Mouse (Mus musculus) neural tube, embryonic 13.5 days (tissue): ENCODE results near the gene Tgtp2. TPM values are rescaled to one million over a fixed set of nuclear protein-coding genes. Genes with fewer than 3 reads are reported as not detected.

Experiments used
- ATAC-seq: fragments of 200-750 bp; cut with Nextera tagmentation; 2 replicates; pipeline ENCODE4 v1.8.0; 2017; ENCODE audit warnings: low read depth, mild to moderate bottlenecking, moderate TSS enrichment, moderate library complexity
- H3K27ac ChIP-seq: fragments of 300-500 bp; sonication (generic); replicated peaks from 2 replicates; pipeline ENCODE4 v1.5.1; 2015; ENCODE audit warnings: moderate library complexity, mild to moderate bottlenecking, inconsistent platforms
- H3K27me3 ChIP-seq: fragments of 300-500 bp; sonication (generic); 2 replicates; pipeline ENCODE4 v1.6.1; 2015; ENCODE audit warnings: mild to moderate bottlenecking, inconsistent platforms
- H3K36me3 ChIP-seq: fragments of 300-500 bp; sonication (generic); 2 replicates; pipeline ENCODE4 v1.6.1; 2015; ENCODE audit warnings: mild to moderate bottlenecking, inconsistent platforms
- H3K4me1 ChIP-seq: fragments of 300-500 bp; sonication (generic); replicated peaks from 2 replicates; pipeline ENCODE4 v1.6.1; 2015; ENCODE audit warnings: inconsistent platforms
- H3K4me2 ChIP-seq: fragments of 300-500 bp; sonication (generic); 2 replicates; pipeline ENCODE4 v1.6.1; 2015; ENCODE audit warnings: inconsistent platforms, mild to moderate bottlenecking, moderate library complexity
- H3K4me3 ChIP-seq: fragments of 300-500 bp; sonication (generic); 2 replicates; pipeline ENCODE4 v1.5.1; 2015; ENCODE audit warnings: mild to moderate bottlenecking, inconsistent platforms
- H3K9ac ChIP-seq: fragments of 300-500 bp; sonication (generic); 2 replicates; pipeline ENCODE4 v1.6.1; 2015; ENCODE audit warnings: moderate library complexity, mild to moderate bottlenecking, inconsistent platforms
- H3K9me3 ChIP-seq: fragments of 300-500 bp; sonication (generic); 2 replicates; pipeline ENCODE4 v1.6.1; 2016; ENCODE audit warnings: inconsistent platforms
- WGBS: fragments of 180-500 bp; shearing (Covaris S2); methylation state at CpG from one replicate; pipeline ENCODE4 v1.1.7; 2015; 5-methylcytosine and 5-hydroxymethylcytosine counted together
- polyA plus RNA-seq: library from polyadenylated mRNA; unstranded; fragments of >200 nt; fragmentation: Nextera tagmentation; extraction: Ambion mirVana; gene quantifications from 2 replicates; pipeline ENCODE4 v1.2.1, GENCODE M21; 2015

Gene Tgtp2
- polyA plus RNA-seq, 1 experiment from 2014 or later = 0.27 TPM

DNA sequence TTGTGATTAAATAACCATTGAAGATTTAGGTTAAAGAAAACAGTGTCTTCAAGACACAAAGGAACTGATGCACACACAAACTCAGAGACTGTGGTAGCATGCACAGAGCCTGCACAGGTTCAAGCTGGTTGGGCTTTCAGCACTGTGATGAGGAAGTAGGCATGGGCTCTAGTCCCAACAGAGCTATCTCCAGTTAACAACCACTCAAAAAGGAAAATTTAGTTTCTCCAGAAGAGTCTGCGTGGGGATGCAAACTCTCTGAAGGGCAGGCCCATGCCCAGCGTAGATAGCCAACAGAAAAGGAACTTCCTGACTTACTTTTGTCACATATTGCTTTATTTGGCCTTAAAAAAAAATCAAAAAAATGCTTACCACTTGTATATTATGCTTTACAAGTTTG is 28.8 kb upstream of the Tgtp2 start:
- Histone ChIP-seq H3K9me3 (no peaks in the 10 kb centered on the region), H3K27me3 (no peaks in the 10 kb centered on the region), H3K4me1 (no peaks in the 10 kb centered on the region), H3K27ac (no peak overlapping the region), H3K4me3 (no peak overlapping the region), H3K4me2 (no peak overlapping the region), H3K9ac (no peak overlapping the region), H3K36me3 (no peaks in the 10 kb centered on the region)
- 92% methylated on average over 2 of the region's 2 CpGs for WGBS
- no peak for ATAC-seq

DNA sequence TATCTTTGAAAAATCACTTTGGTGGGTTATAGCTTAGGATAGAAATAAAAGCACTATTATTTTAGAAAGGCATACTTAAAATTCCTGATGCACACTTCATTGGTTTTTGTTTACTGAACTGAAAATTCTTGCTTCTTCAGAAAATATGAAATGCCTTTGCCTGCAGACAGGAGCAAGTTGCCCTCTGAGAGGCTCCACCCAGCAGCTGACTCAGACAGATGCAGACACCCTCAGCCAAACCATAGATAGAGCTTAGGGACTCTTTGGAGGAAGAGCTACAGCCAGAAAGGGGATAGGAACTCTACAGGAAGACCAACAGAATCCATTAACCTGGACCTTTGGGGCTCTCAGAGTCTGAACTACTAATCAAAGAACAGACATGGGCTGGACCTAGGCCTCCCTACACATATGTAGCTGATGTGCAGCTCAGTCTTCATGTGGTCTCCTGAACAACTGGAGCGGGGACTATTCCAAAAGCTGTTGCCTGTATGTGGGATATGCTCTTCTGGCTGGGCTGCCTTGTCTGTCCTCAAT is 28.1 kb upstream of the Tgtp2 start:
- no peak for ATAC-seq
- WGBS = 93% methylated on average over 1 of the region's 1 CpGs

DNA sequence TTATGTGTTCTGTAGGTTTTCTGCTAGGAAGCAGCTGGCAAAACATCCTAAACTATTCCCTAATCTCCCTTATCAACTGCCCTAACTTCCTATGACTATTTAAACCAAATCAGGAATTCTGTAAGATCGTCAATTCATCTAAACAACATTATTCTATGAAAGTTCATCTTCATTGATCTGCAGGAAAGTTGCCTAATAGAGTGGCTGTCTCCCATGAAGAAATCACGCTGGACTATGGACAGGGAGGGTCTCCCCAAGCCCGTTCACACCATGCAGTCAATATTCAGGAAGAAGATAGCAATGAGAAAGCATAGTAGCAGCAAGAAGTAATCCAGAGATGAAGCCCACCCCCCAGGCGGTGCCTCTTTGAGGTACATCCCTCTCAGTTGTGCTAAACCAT is 27.2 kb upstream of the Tgtp2 start:
- 84% methylated on average over 4 of the region's 4 CpGs for WGBS
- no peak overlapping the region for H3K27ac ChIP-seq
- H3K4me3 ChIP-seq = no peak overlapping the region
- no peak for ATAC-seq
- no peak overlapping the region for H3K9ac ChIP-seq
- H3K4me2 ChIP-seq = no peak overlapping the region
- H3K9me3 ChIP-seq = no peaks in the 10 kb centered on the region
- no peaks in the 10 kb centered on the region for H3K27me3 ChIP-seq
- no peaks in the 10 kb centered on the region for H3K36me3 ChIP-seq
- no peaks in the 10 kb centered on the region for H3K4me1 ChIP-seq

More for the DNA sequence above, 28.1 kb upstream of the Tgtp2 start:
- Histone ChIP-seq H3K9ac (no peak overlapping the region), H3K36me3 (no peaks in the 10 kb centered on the region), H3K9me3 (no peaks in the 10 kb centered on the region), H3K27ac (no peak overlapping the region), H3K4me1 (no peaks in the 10 kb centered on the region), H3K4me3 (no peak overlapping the region), H3K27me3 (no peaks in the 10 kb centered on the region), H3K4me2 (no peak overlapping the region)

DNA sequence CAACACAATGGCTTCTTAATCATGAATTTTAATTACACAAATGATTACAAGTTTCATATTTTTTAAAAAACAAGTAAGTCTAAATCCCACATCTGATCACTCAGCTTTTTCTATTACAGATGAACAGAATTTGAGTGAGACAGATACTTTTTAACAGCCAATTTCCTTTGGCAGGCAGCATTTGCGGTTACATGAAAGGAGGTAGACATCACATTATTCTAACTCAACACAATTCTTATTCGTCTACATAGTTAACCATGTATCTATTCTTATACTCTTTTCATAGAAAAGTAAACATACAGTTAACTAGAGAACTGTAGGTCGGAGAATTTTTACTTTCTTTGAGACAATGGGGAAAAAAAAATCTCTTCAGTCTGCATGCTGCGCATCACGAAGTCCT is 26.5 kb upstream of the Tgtp2 start:
- H3K4me3 ChIP-seq = no peak overlapping the region
- H3K4me1 ChIP-seq = no peaks in the 10 kb centered on the region
- no peak overlapping the region for H3K9ac ChIP-seq
- no peak overlapping the region for H3K27ac ChIP-seq
- H3K27me3 ChIP-seq = no peaks in the 10 kb centered on the region
- 90% methylated on average over 5 of the region's 5 CpGs for WGBS
- H3K36me3 ChIP-seq = no peaks in the 10 kb centered on the region
- no peak for ATAC-seq
- no peaks in the 10 kb centered on the region for H3K9me3 ChIP-seq
- H3K4me2 ChIP-seq = no peak overlapping the region

DNA sequence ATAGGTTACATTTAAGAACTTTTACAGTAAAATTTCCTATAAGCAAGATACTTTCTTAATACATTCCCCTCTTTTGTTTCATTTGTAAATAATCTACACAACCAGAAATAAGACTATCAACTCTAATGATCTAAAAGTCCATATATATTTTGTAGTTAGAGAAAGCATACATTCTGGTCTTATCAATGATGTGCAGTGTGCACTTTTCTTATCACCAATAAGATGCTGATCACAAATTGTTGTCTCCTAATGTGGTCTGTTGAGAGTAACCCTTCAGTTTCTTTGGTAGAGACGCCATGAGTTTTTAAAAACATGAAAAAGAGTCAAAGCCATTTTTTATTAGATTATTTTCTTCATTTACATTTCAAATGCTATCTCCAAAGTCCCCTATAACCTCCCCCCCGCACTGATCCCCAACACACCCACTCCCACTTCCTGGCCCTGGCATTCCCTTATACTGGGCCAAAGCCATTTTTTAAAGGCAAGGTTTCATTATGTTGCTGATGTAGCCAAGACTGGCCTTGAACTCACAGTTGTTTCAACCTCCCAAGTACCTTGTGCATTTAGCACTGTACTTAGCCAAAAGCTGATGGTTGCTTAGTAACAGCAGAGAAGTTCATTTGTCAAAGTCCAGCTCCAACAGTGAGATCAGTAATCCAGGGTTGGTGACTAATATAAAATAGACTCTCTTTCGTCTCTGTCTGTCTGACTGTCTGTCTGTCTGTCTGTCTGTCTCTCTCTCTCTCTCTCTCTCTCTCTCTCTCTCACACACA is 25.9 kb upstream of the Tgtp2 start:
- Histone ChIP-seq H3K27ac (no peak overlapping the region), H3K9me3 (no peaks in the 10 kb centered on the region), H3K4me2 (no peak overlapping the region), H3K4me3 (no peak overlapping the region), H3K27me3 (no peaks in the 10 kb centered on the region), H3K9ac (no peak overlapping the region), H3K4me1 (no peaks in the 10 kb centered on the region), H3K36me3 (no peaks in the 10 kb centered on the region)
- WGBS = 90% methylated on average over 3 of the region's 3 CpGs
- ATAC-seq = no peak

DNA sequence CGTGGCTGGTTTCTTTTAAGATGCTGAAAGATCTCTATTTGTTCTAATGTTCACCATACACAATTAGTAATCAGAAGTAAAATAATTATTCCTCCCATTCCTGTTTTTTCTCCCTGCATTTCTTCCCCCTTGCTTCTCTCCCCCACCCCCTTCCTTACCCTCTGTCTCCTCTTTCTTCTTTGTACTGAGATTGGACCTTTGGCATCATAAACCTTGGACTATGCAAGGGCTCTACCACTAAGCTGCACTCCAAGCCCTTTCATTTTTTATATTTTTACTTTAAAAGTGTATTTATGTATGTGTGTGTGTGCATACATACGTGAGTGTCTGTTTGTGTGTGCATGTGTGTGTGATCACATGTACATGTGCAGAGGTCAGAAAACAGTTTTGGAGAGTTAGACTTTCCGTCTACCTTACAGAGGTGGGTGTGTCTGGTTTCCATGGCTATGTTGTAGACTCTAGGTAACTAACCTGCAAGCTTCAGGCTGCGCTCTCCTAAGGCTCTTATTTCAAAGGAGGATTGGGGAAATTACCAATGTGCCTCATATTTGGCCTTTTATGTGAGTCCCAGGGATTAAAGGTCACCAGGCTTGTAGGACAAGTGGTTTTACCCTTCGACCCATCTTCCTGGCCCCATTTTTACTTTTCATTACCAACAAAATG is 25.1 kb upstream of the Tgtp2 start:
- no peaks in the 10 kb centered on the region for H3K9me3 ChIP-seq
- no peaks in the 10 kb centered on the region for H3K27me3 ChIP-seq
- no peaks in the 10 kb centered on the region for H3K4me1 ChIP-seq
- 94% methylated on average over 5 of the region's 5 CpGs for WGBS
- no peak overlapping the region for H3K9ac ChIP-seq
- H3K27ac ChIP-seq = no peak overlapping the region
- no peak overlapping the region for H3K4me3 ChIP-seq
- H3K4me2 ChIP-seq = no peak overlapping the region
- no peaks in the 10 kb centered on the region for H3K36me3 ChIP-seq
- ATAC-seq = no peak

DNA sequence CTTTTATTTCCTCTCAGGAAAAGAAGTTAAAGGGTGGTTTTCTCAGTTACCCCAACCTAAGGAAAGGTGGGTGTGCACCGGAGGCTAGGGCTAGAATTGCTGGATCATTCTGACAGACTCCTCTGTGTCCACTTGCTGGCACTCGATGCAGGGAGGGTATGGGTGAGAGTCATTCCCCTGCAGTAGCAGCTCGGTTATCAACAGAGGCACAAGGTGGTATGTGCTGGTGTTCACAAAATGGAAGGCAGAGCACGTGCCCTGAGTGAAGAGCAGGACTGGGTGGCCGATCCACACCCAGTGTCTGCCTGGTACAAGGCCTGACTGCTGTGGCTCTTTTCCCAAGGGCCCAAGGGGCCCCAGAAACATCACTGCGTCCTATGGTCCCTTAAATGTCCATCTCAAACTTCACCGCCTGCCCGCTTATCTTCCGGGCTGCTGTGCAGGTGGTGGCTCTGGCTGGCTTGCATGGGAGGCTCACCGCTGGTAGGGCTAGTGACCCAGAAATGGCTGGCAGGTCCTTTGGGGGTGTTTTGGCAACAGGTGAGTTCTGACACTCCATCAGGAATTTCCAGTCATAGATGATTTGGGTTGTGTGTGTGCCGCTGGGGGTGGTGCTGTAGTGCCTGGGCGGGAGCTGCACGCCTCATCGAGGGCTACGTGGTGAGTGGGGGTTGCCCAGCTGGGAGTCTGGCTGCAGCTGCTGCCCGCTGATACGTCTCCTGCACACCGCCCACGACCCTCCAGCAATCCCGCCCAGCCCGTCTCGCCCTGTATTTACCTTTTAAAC is 24.0 kb upstream of the Tgtp2 start:
- H3K9ac ChIP-seq = no peak overlapping the region
- WGBS = 47% methylated on average over 22 of the region's 22 CpGs
- H3K4me3 ChIP-seq = no peak overlapping the region
- no peaks in the 10 kb centered on the region for H3K9me3 ChIP-seq
- no peak overlapping the region for H3K27ac ChIP-seq
- no peak for ATAC-seq
- no peaks in the 10 kb centered on the region for H3K4me1 ChIP-seq
- no peaks in the 10 kb centered on the region for H3K27me3 ChIP-seq
- 0 out of 2 replicates have a peak overlapping the region, but pooled peaks have one; percentile 9 for H3K4me2 ChIP-seq
- no peaks in the 10 kb centered on the region for H3K36me3 ChIP-seq

DNA sequence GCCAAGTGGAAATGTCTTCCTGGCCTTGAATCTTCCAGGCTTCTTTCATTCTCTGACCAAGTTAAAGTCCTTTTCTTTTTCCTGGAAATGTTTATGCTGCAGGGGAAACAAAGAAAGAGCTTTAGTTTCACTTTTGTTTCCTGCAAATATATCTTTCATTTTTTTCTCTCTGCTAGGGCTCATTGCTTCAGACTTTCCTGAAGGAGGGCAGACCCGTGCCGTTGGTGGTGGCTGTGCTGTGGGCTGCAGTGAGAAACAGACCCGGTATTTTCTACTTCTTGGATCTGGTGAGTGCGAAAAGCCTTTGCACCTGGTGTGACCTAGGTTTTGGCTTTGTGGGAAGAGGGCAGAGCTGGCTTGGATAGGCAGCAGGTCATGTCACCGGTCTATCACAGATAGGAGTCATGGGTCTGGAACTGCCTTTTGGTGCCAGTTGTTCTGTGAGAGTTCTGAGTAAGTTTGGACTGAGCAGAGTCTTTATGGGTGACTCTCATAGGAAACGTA is 22.9 kb upstream of the Tgtp2 start:
- Histone ChIP-seq H3K27ac (no peak overlapping the region), H3K4me3 (no peak overlapping the region), H3K4me1 (no peaks in the 10 kb centered on the region), H3K9me3 (no peaks in the 10 kb centered on the region), H3K36me3 (no peaks in the 10 kb centered on the region), H3K4me2 (no peak overlapping the region), H3K27me3 (no peaks in the 10 kb centered on the region), H3K9ac (no peak overlapping the region)
- 84% methylated on average over 6 of the region's 6 CpGs for WGBS
- no peak for ATAC-seq

DNA sequence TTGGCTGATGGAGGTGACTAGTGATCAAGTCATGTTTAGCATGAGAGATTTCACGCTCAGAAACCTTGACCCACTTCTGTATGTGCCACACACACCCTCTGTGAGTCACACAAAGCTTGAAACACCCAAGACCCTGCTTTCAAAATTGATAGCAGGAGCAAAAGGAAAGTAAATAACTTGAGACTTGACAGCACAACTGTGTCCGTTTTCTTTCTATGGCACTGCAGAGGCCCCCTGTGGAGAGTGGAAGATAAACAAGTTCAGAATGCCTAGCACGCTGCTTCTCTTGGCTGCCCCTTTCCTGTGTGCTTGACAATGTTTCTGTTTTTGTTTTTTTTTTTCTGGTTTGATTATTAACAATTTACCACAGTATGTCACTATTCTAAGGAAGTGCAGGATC is 20.9 kb upstream of the Tgtp2 start:
- H3K27ac ChIP-seq = no peak overlapping the region
- no peaks in the 10 kb centered on the region for H3K36me3 ChIP-seq
- H3K4me1 ChIP-seq = no peaks in the 10 kb centered on the region
- no peak overlapping the region for H3K9ac ChIP-seq
- 36% methylated on average over 3 of the region's 3 CpGs for WGBS
- H3K27me3 ChIP-seq = no peaks in the 10 kb centered on the region
- no peak overlapping the region for H3K4me2 ChIP-seq
- no peaks in the 10 kb centered on the region for H3K9me3 ChIP-seq
- ATAC-seq = no peak
- no peak overlapping the region for H3K4me3 ChIP-seq

DNA sequence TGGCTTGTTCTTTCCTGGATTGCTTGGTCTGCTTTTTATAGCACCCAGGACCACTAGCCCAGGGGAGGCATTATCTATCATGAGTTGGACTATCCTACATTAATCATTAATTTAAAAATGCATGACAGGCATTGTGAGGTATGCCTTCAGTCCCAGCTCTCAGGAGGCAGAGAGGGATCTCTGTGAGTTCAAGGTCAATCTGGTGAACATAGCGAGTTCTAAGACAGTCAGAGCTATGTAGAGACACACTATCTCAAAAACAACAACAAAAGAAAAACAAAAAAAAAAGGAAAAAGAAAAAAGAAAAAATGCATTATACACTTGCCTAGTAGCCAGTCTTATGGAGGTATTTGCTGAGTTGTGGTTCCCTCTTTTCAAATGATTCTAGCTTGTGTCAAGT is 20.4 kb upstream of the Tgtp2 start:
- Histone ChIP-seq H3K4me1 (no peaks in the 10 kb centered on the region), H3K27me3 (no peaks in the 10 kb centered on the region), H3K27ac (no peak overlapping the region), H3K4me3 (no peak overlapping the region), H3K9me3 (no peaks in the 10 kb centered on the region), H3K9ac (no peak overlapping the region), H3K4me2 (no peak overlapping the region), H3K36me3 (no peaks in the 10 kb centered on the region)
- ATAC-seq = no peak
- 84% methylated on average over 1 of the region's 1 CpGs for WGBS

DNA sequence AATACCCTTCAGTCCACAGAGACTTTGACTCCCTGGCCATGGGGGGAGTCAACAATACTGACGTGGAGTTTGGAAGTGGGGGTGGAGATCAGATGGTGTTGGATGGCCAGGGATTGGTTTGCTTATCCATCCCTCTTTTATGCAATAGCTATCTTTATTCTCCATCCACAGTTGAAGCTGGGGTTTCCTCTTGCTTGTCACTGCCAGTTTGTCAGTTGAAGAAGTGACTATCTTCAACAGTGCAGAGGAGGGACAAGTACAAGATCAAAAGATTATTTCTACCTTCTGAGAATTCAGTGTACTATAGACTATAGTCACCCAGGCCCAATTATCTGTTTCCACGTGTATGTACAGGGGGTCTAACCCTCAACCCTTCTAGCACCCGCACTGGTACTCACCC is 19.8 kb upstream of the Tgtp2 start:
- ATAC-seq = no peak
- WGBS = 88% methylated on average over 3 of the region's 3 CpGs
- no peaks in the 10 kb centered on the region for H3K9me3 ChIP-seq
- H3K9ac ChIP-seq = no peak overlapping the region
- H3K27me3 ChIP-seq = no peaks in the 10 kb centered on the region
- H3K4me2 ChIP-seq = no peak overlapping the region
- no peaks in the 10 kb centered on the region for H3K36me3 ChIP-seq
- no peaks in the 10 kb centered on the region for H3K4me1 ChIP-seq
- H3K27ac ChIP-seq = no peak overlapping the region
- H3K4me3 ChIP-seq = no peak overlapping the region

DNA sequence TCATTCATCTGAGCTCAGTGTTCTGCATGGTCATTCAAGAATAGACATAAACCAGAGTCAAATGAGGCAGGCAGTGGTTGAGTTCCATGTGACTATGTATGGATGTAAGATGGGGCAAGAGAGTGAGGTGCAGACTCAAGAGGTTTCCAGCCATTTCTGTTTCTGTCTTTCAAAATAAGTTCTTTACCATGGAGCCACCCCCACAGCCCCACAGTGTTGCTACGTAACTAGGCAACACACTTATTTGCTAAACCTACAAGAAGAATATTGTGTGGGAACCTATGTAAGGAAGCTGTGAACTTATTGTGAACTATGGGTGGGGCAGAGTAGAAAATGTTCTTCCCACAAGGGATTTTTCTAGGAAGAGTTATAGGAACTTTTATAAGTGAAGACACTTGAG is 19.1 kb upstream of the Tgtp2 start:
- Histone ChIP-seq H3K9ac (no peak overlapping the region), H3K27ac (no peak overlapping the region), H3K4me2 (no peak overlapping the region), H3K36me3 (no peaks in the 10 kb centered on the region), H3K4me3 (no peak overlapping the region), H3K4me1 (no peaks in the 10 kb centered on the region), H3K9me3 (no peaks in the 10 kb centered on the region), H3K27me3 (no peaks in the 10 kb centered on the region)
- no peak for ATAC-seq
- 86% methylated on average over 1 of the region's 1 CpGs for WGBS
